Comparison of ENCODE assay signal across 22 mouse cellular contexts in the genomic region with DNA sequence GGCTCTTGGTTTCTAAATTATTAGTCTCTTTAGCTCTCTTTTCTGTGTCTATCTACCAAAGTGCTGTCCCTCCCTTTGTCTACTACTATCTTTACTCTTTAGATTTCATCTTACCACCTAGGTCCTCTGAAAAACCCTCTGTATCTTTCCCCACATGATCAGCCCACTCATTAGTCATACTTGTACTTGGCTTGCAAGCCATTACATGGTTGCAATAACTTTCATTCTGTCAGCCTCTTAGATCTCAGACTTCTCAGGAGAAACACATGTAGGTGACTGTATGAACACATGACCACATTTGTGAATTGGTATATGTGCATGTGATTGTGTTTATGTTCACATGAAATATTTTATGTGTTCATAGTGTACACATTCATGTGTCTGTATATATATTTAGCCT.
"Had no signal": no experiment of that assay in that cellular context is flagged by ENCODE, and none has a peak within 500 bp of the region (broad histone marks: within the 10 kb centered on the region; RNA-seq: fewer than 3 reads in every experiment).

No protein-coding gene starts in this region.

- H3K9me3 ChIP-seq: lung, embryonic 15.5 days; megakaryocyte, embryonic 14.5 days; midbrain, embryonic 13.5 days; midbrain, embryonic 15.5 days; neural tube, embryonic 13.5 days; neural tube, embryonic 15.5 days had no signal

- H3K4me3 ChIP-seq: lung, embryonic 15.5 days; megakaryocyte, embryonic 14.5 days; midbrain, embryonic 13.5 days; midbrain, embryonic 15.5 days; myocyte; neural tube, embryonic 13.5 days; neural tube, embryonic 15.5 days had no signal

- H3K4me1 ChIP-seq: lung, embryonic 15.5 days; megakaryocyte, embryonic 14.5 days; midbrain, embryonic 13.5 days; midbrain, embryonic 15.5 days; neural tube, embryonic 13.5 days; neural tube, embryonic 15.5 days had no signal

- H3K27ac ChIP-seq: lung, embryonic 15.5 days; macrophage; midbrain, embryonic 13.5 days; midbrain, embryonic 15.5 days; neural tube, embryonic 13.5 days; neural tube, embryonic 15.5 days had no signal

- DNase-seq: liver, postnatal 0 days; lung, adult 2 months; lung, postnatal 14 days; lung, postnatal 36 days; retina, postnatal 1 day; right cerebral cortex, adult 18-20 months; right cerebral cortex, postnatal 25 days; right cerebral cortex, postnatal 4 days; spleen, adult 18-20 months; thymus, adult 18-20 months; thymus, postnatal 25 days; thymus, postnatal 4 days had no signal

- H3K9ac ChIP-seq: liver, postnatal 0 days; lung, embryonic 15.5 days; midbrain, embryonic 13.5 days; midbrain, embryonic 15.5 days; neural tube, embryonic 13.5 days; neural tube, embryonic 15.5 days had no signal

- H3K27me3 ChIP-seq: lung, embryonic 15.5 days; megakaryocyte, embryonic 14.5 days; midbrain, embryonic 13.5 days; midbrain, embryonic 15.5 days; neural tube, embryonic 13.5 days; neural tube, embryonic 15.5 days had no signal

- H3K4me2 ChIP-seq: lung, embryonic 15.5 days; midbrain, embryonic 11.5 days; midbrain, embryonic 13.5 days; midbrain, embryonic 15.5 days; neural tube, embryonic 13.5 days; neural tube, embryonic 15.5 days had no signal

- ATAC-seq: liver, postnatal 0 days; lung, postnatal 0 days; midbrain, embryonic 13.5 days; midbrain, embryonic 15.5 days had no signal

- H3K36me3 ChIP-seq: lung, embryonic 15.5 days; midbrain, embryonic 13.5 days; midbrain, embryonic 15.5 days; neural tube, embryonic 13.5 days; neural tube, embryonic 15.5 days had no signal
